Mouse (Mus musculus) right cerebral cortex, postnatal 4 days (tissue): Measurements from ENCODE around the gene Nms.

ENCODE experiments used
- DNase-seq: peaks from one replicate; pipeline ENCODE4 v3.0.0-alpha.2; 2022

The Nms gene

GRCm38 (mm10) chr1:38938849-38939248 is at the start of gene Nms:
Gene Nms, plus strand, starts transcription at chr1:38939149.
- DNase-seq, result no peak

DNA sequence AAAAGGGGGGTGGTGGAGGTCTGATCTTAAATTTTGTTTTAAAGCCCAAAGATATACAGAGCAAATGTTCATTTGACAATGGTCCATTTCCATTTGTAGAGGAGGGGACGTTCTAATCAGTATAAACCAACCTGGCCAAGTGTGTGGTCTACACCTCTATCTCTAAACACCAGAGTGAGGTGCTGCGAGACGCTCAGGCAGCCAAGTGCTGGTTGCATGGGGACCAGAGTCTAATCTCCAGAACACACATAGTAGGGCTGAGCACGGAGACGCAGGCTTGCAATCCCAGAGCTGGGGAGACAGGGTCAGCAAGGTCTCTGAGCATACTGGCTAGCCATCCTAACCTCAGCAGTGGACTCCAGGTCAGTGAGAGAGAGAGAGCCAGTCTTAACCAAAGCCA is 47.5 kb upstream of the Nms start:
- DNase-seq, result no peak

DNA sequence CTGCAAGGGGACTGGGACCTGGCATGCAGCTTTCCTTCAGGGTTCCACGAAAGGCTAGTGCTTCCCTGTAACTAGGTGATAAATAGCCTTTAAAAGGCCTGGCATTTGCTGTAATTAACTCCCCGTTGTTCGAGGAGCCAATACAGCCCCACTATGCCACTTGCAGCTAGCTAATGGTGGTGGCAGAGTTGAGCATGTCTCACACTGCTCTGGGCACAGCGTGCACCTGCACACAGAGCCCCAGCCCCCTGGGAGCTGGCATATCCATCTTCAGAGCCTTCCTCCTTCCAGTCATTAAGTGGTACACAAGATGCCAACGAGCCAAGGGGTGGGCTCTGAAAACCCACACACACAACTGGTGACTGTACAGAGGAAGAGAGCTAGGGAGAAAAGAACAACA is 45.9 kb upstream of the Nms start:
- no peak for DNase-seq

DNA sequence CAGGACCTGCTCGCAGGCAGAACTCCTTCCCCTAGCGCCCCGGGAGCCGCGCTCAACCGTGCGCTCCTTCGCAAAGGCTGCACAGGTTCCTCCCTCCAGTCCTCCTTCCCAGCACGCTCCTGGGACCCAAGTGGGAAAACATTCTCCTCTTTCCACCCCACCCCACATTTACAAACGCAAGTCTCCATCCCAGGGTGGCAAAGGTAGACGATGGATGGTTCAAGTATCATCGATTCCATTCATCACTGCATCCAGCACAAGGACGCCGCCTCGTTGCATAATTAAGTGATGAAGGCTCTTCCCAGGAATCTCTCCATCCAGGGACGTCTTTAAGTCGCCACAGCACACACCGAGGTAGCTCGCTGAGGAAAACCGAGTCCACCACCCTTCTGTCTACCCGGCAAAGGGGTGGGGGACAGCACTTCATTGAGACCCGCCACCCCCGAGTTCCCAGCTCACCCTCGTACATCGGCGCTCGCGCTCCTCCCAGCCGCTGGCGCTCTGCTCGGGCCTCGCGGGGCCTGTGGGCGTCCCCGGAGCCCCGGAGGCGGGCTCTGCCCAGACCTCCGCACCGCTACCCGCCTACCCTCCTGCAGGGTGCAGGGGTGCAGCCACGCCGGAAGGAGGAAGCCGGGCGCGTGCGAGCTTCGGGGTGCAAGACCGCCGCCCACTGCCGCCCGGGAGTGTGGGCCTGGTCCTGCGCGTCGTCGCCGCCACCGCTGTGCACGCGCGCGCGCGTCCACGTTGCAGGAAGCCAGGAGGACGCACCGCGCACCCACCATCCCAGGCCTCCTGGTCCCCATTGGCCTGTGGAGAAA is 41.3 kb upstream of the Nms start, which contains the start of gene Chst10:
Gene Chst10 (minus strand): TSS at position 731 of the 818 bp plus-strand sequence.
- peak; percentile 89 for DNase-seq

GRCm38 (mm10) chr1:38902571-38902970 is 36.4 kb upstream of the Nms start:
- no peak for DNase-seq

DNA sequence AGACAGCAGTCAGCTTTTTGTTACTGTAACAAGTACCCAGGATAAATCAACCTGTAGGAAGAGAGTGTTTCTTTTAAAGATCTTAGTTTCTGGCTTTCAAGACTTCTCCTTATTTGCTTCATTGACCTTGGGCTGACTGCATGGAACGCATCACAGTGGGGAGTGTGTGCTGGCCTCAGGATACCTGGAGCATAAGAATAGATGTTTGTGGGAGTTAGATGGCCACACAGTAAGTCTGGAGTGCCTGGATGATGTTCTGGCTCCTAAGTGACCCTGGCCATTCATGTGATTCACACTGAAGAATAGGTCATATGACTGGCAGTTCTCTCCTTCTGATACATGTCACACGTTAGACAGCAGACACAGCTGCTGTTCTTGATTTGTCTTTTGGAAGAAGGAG is 35.0 kb upstream of the Nms start:
- DNase-seq, result no peak

GRCm38 (mm10) chr1:38928996-38929395 is 10.0 kb upstream of the Nms start:
- DNase-seq, result no peak

DNA sequence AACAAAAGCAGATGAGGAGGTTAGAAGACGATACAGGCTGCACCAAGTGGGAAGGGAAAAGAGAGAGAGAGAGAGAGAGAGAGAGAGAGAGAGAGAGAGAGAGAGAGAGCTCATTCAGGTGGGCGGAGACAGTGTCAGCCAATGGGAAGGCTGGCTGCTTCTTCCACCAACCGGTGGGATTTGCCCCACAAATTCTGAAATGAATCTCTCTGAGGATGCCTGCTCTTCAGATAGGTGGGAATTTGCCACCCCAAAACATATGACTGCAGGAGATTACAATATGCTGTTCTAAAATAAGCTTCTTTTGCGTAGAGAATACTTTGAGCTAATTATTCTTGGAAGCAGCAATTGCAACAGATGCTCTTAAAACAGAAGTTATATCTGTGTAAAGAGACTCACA is 9.5 kb upstream of the Nms start:
- peak; percentile 16 for DNase-seq

DNA sequence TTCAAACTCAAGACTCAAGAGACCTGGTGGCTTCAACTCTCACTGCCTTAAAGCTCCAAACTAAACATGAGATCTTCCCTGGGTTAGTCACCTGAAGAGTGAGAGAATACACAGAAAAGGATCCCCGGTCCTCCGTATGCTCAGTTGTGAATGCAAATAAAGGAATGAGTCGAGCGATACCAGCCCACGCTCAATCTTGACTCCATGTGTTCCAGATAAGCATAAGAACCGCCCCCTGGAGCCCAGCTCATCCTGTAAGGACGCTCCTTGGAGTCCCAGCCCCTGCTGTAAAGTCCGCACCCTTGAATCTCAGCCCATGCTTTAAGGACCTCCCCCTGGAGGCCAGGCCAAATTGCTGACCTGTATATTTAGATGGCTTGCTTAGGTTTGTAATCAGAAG is 8.2 kb upstream of the Nms start:
- no peak for DNase-seq

GRCm38 (mm10) chr1:38934668-38935067 is 4.3 kb upstream of the Nms start:
- no peak for DNase-seq

GRCm38 (mm10) chr1:38936780-38937179 is 2.2 kb upstream of the Nms start:
- peak; percentile 21 for DNase-seq

DNA sequence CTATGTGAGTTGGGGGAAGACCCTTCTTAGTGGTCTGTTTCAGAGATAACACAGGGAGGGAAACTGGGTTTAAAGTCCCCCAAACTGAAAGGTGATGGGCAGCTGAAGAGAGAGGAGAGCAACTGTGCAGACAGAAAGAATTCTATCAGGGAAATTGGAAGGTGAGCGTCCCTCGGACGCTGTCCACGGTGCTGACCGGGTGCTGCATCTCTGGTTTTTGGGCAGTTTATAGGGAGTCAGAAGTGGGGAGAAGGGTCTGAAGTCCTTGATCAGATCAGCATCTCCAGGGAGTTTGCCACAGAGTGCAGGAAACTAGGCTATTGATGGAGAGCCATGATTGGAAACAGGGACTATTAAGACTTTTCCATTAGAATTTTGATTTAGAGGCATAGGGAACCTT is 659 bp downstream of the Nms start:
- DNase-seq, result no peak

DNA sequence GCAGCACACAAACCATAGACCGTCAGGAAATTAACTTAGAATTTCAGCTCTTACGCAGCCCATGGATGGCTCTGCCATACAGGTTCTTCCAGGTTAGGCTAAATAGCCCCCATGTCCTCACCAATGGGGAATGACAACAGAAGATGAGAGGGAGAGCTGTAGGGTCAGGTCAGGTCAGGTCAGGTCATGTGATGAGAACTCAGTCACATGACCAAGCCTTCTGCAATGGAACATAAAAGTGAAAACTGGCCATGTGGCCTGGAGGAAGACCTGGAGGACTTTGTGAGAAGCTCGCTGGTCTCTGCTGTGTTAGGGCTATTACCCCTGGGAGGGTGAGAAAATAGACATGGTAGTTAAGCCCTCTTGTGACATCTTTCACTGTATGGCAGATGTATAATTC is 17.5 kb downstream of the Nms start:
- no peak for DNase-seq

- no peak for DNase-seq
Observed at GRCm38 (mm10) chr1:38969116-38969515, 30.2 kb downstream of the Nms start.

DNA sequence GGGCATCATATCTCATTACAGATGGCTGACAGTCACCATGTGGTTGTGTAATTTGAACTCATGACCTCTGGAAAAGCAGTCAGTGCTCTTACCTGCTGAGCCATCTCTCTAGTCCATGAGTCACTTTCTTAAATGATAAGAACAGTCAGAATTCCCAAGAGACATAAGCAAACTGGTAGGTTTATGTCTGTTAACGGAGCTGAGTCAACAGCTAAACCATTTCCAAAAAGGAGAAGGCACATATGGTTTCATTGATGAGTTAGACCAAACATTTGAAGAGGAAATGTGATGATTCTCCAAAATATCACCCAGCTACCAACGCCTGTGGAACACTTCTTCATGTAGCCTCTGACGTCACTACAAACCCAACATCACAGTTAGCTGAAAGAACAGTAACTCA is 32.8 kb downstream of the Nms start:
- no peak for DNase-seq

GRCm38 (mm10) chr1:38972986-38973592 is 34.1 kb downstream of the Nms start:
- no peak for DNase-seq

DNA sequence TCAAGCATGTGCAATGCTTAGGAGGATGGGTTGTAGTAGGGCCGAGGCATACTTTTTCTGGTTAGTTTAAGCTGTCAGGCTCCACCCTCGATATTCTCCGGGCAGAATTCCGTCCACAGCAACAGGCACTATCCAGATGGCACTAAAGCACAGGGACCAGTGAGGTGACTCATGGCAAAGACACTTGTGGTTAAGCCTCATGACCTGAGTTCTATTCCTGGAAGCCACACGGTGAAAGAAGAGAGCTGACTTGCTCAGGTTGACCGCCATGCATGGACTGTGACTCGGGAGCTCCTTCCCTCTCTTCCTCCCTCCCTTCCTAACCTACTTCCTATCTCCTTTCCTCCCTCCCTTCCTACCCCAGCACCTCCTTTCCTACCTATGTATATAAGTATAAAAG is 41.0 kb downstream of the Nms start:
- no peak for DNase-seq

GRCm38 (mm10) chr1:38983870-38984269 is 44.9 kb downstream of the Nms start:
- DNase-seq, result no peak

GRCm38 (mm10) chr1:38985308-38985707 is 46.4 kb downstream of the Nms start, which contains the start of gene Pdcl3:
Gene Pdcl3, plus strand, starts transcription at chr1:38985608.
- DNase-seq, result no peak

DNA sequence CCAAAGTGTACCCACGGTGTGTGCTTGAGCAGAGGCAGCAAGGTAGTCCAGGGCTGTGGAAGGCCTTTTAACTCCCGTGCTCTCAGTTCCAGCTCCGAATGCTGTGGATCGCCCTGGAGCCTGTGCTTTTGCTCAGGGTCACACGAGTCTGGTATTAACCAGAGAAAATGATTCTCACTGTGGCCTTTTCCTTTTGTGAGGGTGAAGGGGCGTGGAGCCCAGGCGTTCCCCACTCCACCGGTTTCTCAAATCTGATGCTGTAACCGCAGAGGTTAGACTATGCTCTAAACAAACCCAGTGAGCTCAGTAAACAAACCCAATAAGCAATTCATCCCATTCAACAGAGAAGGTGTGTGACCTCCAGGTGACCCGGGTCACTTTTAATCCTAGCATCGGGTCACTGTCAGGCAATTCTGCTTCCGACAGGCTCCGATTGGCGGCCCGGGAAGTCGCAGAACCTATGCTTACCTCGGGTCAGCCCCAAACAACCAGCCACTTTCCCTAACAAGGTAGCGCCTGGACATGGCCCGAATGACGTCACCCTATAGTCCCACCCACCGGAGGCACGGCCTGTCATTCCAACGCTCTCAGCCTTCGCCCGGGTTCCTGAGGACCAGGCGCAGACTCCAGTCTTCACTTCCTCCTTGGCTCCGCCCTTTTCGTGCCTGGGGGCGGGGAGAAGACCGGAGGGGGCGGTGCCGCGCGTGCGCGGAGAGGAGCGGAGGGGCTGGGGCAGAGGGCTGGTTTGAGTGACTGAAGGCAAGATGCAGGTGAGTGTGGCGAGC is 48.3 kb downstream of the Nms start:
- peak; percentile 93 for DNase-seq

GRCm38 (mm10) chr1:38987865-38988211 is 48.9 kb downstream of the Nms start:
- DNase-seq, result no peak

- no peak for DNase-seq
Observed at GRCm38 (mm10) chr1:38988357-38988756, 49.4 kb downstream of the Nms start.

DNA sequence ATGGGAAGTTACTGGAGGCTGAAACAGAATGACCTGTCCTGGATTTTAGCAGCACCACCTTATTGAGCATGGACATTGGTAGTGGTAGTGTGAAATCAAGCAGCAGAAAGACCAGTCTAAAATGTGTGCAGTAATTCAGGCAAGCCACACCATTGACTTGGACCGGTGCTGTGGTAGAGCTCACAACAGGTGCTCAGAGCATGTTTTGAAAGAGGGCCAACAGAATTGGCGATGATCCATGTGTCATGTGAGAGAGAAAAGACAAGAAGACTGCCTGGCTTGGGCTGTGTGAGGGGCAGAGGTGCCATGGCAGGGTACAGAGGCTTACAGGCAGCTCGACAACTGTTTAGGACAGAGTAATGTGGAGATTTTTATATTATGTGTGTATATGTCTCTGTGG is 53.4 kb downstream of the Nms start:
- DNase-seq, result no peak
